8 mouse cellular contexts compared by ENCODE assay signal in the genomic region with DNA sequence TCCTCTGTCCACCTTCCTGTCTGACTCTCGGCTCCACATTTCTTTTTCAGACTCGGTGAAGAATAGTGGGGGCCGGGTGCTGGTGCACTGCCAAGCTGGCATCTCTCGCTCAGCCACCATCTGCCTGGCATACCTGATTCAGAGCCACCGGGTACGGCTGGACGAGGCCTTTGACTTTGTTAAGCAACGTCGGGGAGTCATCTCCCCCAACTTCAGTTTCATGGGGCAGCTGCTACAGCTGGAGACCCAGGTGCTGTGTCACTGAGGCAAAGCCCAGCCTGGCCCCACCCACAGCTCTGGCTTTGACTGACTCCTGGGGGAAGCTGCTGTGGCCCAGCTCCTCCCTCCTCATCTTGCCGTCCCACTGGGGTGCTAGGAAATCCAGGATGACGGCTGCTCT. TPM values are rescaled to one million over a fixed set of nuclear protein-coding genes. Genes with fewer than 3 reads are reported as not detected.
DNase-seq lines count a peak whose midpoint lies in the region; ATAC-seq and TF ChIP-seq lines count a peak whose summit lies in the region.

No protein-coding gene starts in this region.

- H3K4me1 ChIP-seq in heart, embryonic 10.5 days, result peaks cover 51% of the 10 kb centered on the region
- H3K4me1 ChIP-seq in liver, postnatal 0 days (ENCODE audit: insufficient read depth), result peaks cover 20% of the 10 kb centered on the region
- no peaks in the 10 kb centered on the region for H3K4me1 ChIP-seq in kidney, adult 2 months (ENCODE audit: control insufficient read depth, insufficient read depth, low read length)

- peaks cover 47% of the 10 kb centered on the region for H3K27me3 ChIP-seq in heart, embryonic 10.5 days (ENCODE audit: insufficient read depth, poor library complexity, severe bottlenecking)
- H3K27me3 ChIP-seq in liver, postnatal 0 days (ENCODE audit: insufficient read depth, low read length), result peaks cover 12% of the 10 kb centered on the region
- H3K27me3 ChIP-seq in kidney, adult 2 months (replicated peaks; ENCODE audit: control insufficient read depth, insufficient read depth, low read length), result no peaks in the 10 kb centered on the region

- no peak for TF ChIP-seq EP300 in liver, postnatal 0 days (IDR thresholded peaks at IDR 0.05; ENCODE audit: low read depth)

- WGBS in heart, embryonic 10.5 days, result 48% methylated on average over 11 of the region's 11 CpGs
- WGBS in liver, postnatal 0 days (ENCODE audit: insufficient replicate concordance), result 25% methylated on average over 11 of the region's 11 CpGs
- 83% methylated on average over 11 of the region's 11 CpGs for WGBS in kidney, adult 2 months

- no peak for TF ChIP-seq POLR2A in kidney, adult 2 months (IDR thresholded peaks at IDR 0.05; ENCODE audit: low read depth, low read length)

- H3K36me3 ChIP-seq in heart, embryonic 10.5 days, result 0 out of 2 replicates have a peak, but pooled peaks cover 4% of the 10 kb centered on the region
- no peaks in the 10 kb centered on the region; the same call in 1 of the 2 replicates for H3K36me3 ChIP-seq in liver, postnatal 0 days (replicated peaks; ENCODE audit: insufficient read depth, low read length)
- no peaks in the 10 kb centered on the region for H3K36me3 ChIP-seq in kidney, adult 2 months (ENCODE audit: control insufficient read depth, insufficient read depth, low read length)

- H3K4me3 ChIP-seq in heart, embryonic 10.5 days, result peak overlapping the region; percentile 72
- H3K4me3 ChIP-seq in liver, postnatal 0 days (ENCODE audit: low read depth, low read length), result peak overlapping the region; percentile 61
- H3K4me3 ChIP-seq in kidney, adult 2 months (ENCODE audit: insufficient read depth, low read depth, low read length), result no peak overlapping the region

- H3K9ac ChIP-seq in liver, postnatal 0 days (replicated peaks), result peak overlapping the region; percentile 44; the same call in 1 of the 2 replicates

- H3K9me3 ChIP-seq in heart, embryonic 10.5 days, result no peaks in the 10 kb centered on the region
- no peaks in the 10 kb centered on the region for H3K9me3 ChIP-seq in liver, postnatal 0 days (ENCODE audit: low read length)

- peak; percentile 21 for ATAC-seq in common myeloid progenitor, adult 5-6 weeks (replicated peaks; ENCODE audit: low read depth, poor library complexity, severe bottlenecking)
- ATAC-seq in liver, postnatal 0 days, result no peak

- peak overlapping the region; percentile 89 for H3K4me2 ChIP-seq in liver, postnatal 0 days (ENCODE audit: low read depth, low read length)

- DNase-seq in heart, embryonic 10.5 days (ENCODE audit: low spot score), result no peak
- no peak for DNase-seq in heart, postnatal 4 days
- peak; percentile 77 for DNase-seq in 416B (ENCODE audit: low read depth)
- DNase-seq in liver, postnatal 0 days, result peak; percentile 53
- peak; percentile 73 to 86 for DNase-seq in thymus, postnatal 36 days
- DNase-seq in kidney, adult 2 months, result no peak
- no peak for DNase-seq in left cerebral cortex, adult 9 months (ENCODE audit: low spot score in 2 of 2)

- no peak for TF ChIP-seq CTCF in liver, postnatal 0 days (IDR thresholded peaks at IDR 0.05; ENCODE audit: low read depth)
- TF ChIP-seq CTCF in kidney, adult 2 months (conservative IDR thresholded peaks at IDR 0.05; ENCODE audit: insufficient read depth, insufficient read length, low read depth, low read length), result no peak

- no peak overlapping the region for H3K27ac ChIP-seq in heart, embryonic 10.5 days
- peak overlapping the region; percentile 57; the same call in 1 of the 2 replicates for H3K27ac ChIP-seq in liver, postnatal 0 days (ENCODE audit: low read depth)
- H3K27ac ChIP-seq in kidney, adult 2 months (ENCODE audit: insufficient read depth, low read depth, low read length), result no peak overlapping the region

RNA-seq across cellular contexts. Expression of gene Astl, which starts 0.9 kb away (rescaled TPM):
- polyA plus RNA-seq in heart, embryonic 10.5 days (2016; fragmentation: Nextera tagmentation; extraction: Ambion mirVana), result 0.08 TPM in 1 of 2 replicates, not detected in the other
- total RNA-seq in heart, postnatal 4 days (2021), result not detected
- not detected in 2 replicates for total RNA-seq in common myeloid progenitor, adult 5-6 weeks (2017)
- polyA plus RNA-seq in liver, postnatal 0 days (2015; fragmentation: Nextera tagmentation; extraction: Ambion mirVana), result not detected in 2 replicates
- not detected in 2 replicates for polyA plus RNA-seq in kidney, adult 2 months (2012; rRNA removed)

RNA-seq across cellular contexts. Expression of gene Dusp2, which starts 1.6 kb away (rescaled TPM):
- polyA plus RNA-seq in heart, embryonic 10.5 days (2016; fragmentation: Nextera tagmentation; extraction: Ambion mirVana), result 14.1 and 15.7 TPM in 2 replicates
- 1 to 10 TPM; 3.3 to 3.7 TPM for total RNA-seq in heart, postnatal 4 days (2021)
- 144 and 157 TPM in 2 replicates for total RNA-seq in common myeloid progenitor, adult 5-6 weeks (2017)
- polyA plus RNA-seq in liver, postnatal 0 days (2015; fragmentation: Nextera tagmentation; extraction: Ambion mirVana), result 5.6 and 5.9 TPM in 2 replicates
- polyA plus RNA-seq in kidney, adult 2 months (2012; rRNA removed), result 1.0 and 5.7 TPM in 2 replicates

RNA-seq across cellular contexts. Expression of gene Adra2b, which starts 25.5 kb away (rescaled TPM):
- 9.2 and 10.1 TPM in 2 replicates for polyA plus RNA-seq in heart, embryonic 10.5 days (2016; fragmentation: Nextera tagmentation; extraction: Ambion mirVana)
- under 1 TPM; 0.32 to 0.33 TPM for total RNA-seq in heart, postnatal 4 days (2021)
- total RNA-seq in common myeloid progenitor, adult 5-6 weeks (2017), result 0.14 TPM in 1 of 2 replicates, not detected in the other
- polyA plus RNA-seq in liver, postnatal 0 days (2015; fragmentation: Nextera tagmentation; extraction: Ambion mirVana), result 4.7 and 4.8 TPM in 2 replicates
- 64.7 and 68.2 TPM in 2 replicates for polyA plus RNA-seq in kidney, adult 2 months (2012; rRNA removed)

Comparison
In these comparisons a context has a peak if more than half of its experiments do, and no peak if none do; other contexts are left out.
1. DNase-seq: peak in 416B (single experiment), liver, postnatal 0 days (single experiment) and thymus, postnatal 36 days (2 of 2); none in heart, embryonic 10.5 days (single experiment), heart, postnatal 4 days (single experiment), kidney, adult 2 months (single experiment) and left cerebral cortex, adult 9 months (0 of 2).